Mouse (Mus musculus) myocyte (in vitro differentiated cells): ENCODE results near the gene Adam12.
A peak's percentile ranks its signal among the peaks of the same experiment; 100 is the strongest.

Experiments used
- MAX ChIP-seq: IDR thresholded peaks from one replicate; pipeline ENCODE4 v1.6.1; 2011; ENCODE audit warnings: low read depth, mild to moderate bottlenecking, control low read depth
- MYOD1 ChIP-seq, 3 experiments: IDR thresholded peaks; one replicate each; pipeline ENCODE4 v1.6.1; 2011; ENCODE audit warnings: control low read depth in 2 of 3, low read depth in 2 of 3, mild to moderate bottlenecking in 2 of 3, moderate library complexity in 1 of 3; ENCODE audit not compliant: insufficient read length in 2 of 3, control insufficient read depth in 1 of 3
- POLR2A ChIP-seq: IDR thresholded peaks from one replicate; pipeline ENCODE4 v1.6.1; 2011; ENCODE audit warnings: low read depth, mild to moderate bottlenecking, control low read depth, moderate library complexity; ENCODE audit not compliant: insufficient read length
- POLR2AphosphoS2 ChIP-seq: IDR thresholded peaks from one replicate; pipeline ENCODE4 v1.6.1; 2011; ENCODE audit warnings: low read depth, control low read depth; ENCODE audit not compliant: insufficient read length
- TCF3 ChIP-seq: IDR thresholded peaks from one replicate; pipeline ENCODE4 v1.6.1; 2011; ENCODE audit warnings: low read depth, control low read depth; ENCODE audit not compliant: insufficient read length
- USF1 ChIP-seq: IDR thresholded peaks from one replicate; pipeline ENCODE4 v1.6.1; 2011; ENCODE audit warnings: low read depth, mild to moderate bottlenecking, control low read depth, moderate library complexity

DNA sequence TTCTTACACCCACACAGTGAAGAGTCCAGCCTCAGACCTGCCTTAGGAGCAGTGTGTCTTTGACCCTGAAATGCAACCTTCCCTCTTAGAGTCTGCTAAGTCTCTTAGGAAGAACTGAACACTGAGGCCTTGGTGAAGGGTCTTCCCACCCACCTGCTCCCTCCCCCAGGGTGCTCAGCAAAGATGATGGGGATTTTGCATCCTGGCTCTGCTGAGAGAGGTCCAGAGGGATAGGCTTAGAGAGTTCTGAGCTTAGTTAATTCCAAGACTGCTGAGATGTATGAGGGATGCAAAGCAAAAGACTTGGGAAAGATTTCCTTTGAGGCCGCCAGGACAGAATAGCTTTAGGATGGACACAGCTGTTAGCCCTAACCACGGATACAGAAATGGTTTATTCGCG lies 4.8 kb downstream of the Adam12 start:
- TF ChIP-seq MYOD1 (IDR thresholded peaks at IDR 0.05; ENCODE audit: control insufficient read depth in 1 of 3, insufficient read length in 2 of 3, low read depth in 2 of 3): peak in 1 of 3 experiments; percentile 9
- no peak for TF ChIP-seq POLR2A
- TF ChIP-seq TCF3: no peak
- no peak for TF ChIP-seq POLR2AphosphoS2
- TF ChIP-seq USF1: no peak
- TF ChIP-seq MAX: no peak
